Mouse (Mus musculus): Measurements from ENCODE around the gene Lsmem1. TPM values are rescaled to one million over a fixed set of nuclear protein-coding genes. Genes with fewer than 3 reads are reported as not detected.

Lsmem1 gene
- total RNA-seq (2021) = 10 to 100 TPM; 23.4 to 23.6 TPM

DNA sequence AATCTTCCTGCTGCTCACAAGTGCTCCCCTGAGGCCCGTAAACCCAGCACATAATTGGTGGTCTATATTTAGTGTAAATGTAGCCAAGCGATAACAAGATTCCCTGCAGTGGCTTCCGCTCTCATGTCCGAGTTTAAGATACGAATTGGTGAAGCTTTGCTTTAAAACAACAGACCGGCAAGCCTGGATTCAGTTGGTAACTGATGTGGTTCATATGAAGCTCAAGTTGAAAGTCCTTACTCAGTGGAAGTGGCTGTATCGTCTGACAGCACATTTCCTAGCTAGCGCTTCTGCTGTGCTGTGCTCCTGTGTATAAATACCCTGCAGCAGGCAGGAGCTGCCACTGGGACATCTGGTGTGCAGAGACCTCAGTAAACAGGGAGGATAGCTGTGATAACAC is at the start of gene Lsmem1:
TSS of gene Lsmem1 (minus strand) at position 189 of the 400 bp plus-strand sequence.
- peak; percentile 35 for DNase-seq

DNA sequence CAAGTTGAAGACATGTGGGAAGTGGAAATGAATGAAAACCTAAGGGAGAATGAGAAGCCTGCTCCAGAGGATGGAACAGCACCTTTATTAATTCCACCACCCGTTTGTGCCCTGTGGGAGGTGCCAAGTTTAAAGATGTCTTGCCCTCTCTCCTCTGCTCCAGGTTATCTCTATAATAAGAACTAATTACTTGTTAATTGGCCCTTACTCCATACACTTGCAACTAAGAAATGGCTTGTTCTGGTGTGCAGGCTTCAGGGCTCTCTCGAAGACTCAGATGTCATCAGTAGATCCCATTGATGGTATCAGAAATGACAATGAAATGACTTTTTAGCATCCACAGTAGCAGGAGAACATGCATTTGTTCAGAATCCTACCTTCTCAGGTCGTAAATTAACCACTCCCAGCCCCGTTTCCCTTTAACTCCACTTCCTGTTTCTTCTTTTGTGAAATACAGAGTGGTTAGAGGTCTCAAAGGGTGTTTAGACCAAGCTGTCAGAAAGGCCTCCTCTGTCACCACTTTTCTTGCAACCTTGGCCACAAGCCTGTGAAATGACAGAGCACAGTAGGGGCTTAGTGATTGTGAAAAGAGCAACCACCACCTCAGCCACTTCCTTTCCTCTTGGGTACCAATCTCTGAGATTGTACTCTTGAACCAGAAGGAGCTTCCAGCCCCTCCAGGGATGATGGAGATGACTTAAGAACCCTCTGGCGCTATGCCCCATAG is 49.3 kb upstream of the Lsmem1 start, which contains the start of gene Ifrd1:
TSS of gene Ifrd1 (minus strand) at position 51 of the 727 bp plus-strand sequence.
- DNase-seq = no peak

DNA sequence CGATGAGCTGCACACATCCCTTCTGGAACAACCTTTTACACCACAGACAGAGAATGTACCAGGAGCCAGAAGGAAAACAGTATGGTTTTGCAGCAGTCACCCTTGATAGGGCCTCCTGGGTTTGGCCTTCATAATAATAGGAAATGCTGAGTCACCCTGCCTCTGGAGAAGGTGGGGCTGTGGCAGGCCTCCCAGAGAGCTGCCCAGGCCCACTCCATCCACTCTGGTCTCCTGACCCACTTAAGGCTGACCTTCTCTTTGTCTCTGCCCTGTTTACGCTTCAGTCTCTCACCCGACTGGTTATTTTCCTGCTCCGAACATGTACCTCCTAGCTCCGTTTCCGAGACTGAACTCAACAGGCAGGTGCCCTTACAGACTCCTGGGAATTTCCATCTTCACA is 48.7 kb upstream of the Lsmem1 start:
- DNase-seq = peak; percentile 52

DNA sequence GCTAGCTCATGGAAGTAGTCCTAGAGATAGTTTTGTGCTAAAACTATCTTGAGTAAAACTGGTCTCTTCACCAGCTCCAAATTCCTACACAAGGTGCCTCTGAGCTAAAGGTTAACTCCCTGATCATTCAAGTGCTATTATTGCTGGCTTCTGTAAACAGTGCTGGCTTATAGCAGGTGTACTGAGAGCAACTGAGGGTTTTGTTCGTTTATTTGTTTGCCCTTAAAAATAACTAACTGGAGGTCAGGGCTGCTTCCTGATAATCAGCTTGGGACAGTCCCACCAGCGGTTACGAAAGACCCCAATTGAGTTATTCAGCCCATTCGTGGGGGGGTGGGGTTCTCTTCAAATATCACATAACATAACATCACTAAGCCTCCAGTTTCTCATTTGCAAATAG is 48.1 kb upstream of the Lsmem1 start:
- DNase-seq = no peak

DNA sequence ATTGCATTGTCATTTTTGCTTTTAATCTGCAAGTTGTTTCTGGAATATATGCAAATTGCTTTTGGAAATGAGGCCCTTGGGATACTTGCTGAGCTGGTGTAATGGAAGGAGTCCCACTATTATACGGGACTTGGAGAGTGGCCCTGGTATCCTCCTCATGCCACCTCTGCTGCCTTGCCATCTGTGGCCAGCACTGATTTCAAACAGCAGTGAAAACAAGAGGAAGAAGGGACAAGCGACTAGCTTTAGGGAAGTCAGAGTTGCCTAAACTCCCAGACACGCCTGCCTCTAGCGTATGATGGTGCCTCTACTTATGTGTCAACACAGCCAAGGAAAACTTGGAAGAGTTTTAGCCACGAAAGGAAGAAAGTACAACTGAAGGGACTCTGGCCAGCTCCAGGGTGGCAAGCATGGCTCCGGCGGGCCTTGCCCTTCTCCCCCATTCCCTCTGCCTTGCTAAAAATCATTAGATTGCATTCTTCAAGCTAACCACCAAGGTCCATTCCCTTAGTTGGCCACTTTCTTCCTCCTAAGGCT is 46.2 kb upstream of the Lsmem1 start:
- DNase-seq = no peak

DNA sequence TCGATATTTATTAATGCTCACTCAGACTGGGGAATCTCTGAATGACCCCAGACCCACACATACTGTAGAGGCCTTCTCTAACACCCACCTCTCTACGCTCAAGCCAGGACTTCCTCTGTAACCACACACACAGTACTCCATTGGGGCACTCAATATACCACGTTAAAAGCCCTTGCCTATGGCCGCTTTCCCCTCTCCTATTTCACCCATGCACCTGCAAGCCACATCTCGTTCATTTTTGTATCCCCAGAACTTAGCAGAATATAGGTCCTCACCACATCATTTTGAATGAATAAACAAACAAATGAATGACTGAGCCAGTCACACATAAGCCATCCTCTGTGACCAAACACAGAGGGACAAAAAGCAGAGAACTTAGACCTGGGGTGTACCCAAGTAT is 45.6 kb upstream of the Lsmem1 start:
- DNase-seq = no peak

DNA sequence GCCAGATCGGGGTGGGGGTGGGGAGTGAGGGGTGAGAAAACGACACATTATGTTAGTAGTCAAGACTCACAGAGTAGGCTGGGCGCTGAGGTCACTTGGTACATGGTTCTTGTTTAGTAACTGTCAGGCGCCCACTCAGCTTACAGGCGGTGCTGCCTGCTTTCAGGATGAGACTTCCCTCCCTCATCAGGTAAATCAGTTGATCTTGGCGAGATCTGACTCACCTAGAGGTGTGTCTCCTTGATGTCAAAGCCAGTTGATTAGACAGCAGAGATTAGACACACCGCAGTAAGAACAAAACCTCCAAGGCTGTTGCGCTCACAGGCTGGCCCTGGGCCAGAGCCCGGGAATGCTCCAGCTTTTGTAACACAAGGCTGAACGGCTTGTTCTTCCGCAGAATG is 44.5 kb upstream of the Lsmem1 start:
- peak; percentile 62 for DNase-seq

DNA sequence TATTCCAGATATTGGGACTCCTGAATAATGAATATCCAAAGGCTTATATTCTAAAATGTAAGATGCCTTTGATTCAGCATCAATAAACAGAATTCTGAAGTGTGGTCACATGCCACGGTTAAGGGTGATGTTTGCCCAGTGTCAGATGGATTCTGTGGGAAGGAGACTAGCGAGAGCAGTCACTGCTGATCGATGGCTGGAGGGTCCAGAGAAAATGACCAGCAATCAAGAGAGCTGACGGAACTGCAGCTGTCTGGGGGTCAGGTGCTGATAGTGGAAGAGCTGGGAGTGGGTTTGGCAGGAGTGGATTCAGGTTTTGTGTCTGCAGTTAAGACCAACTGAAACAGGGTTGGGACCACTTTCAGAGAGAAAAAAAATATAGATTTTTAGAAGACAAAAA is 44.0 kb upstream of the Lsmem1 start:
- DNase-seq = no peak

DNA sequence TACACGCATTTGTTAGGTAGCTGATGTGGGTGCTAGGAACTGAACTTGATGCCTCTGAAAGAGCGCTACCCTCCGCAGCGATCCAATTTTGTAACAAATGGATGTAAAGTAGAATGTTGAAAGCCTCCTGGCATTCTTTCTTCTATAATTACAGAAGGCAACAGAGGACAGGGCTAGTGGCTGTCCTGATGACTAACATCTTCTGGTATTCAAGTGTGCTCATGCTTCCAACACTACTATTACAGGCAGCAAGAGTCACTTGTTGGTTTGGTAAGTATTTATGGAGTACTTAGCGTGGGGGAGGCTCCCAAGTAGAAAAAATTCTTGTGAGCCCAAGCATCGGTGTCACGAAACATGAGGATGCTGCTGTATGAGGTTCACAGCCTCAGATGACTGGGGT is 39.9 kb upstream of the Lsmem1 start:
- DNase-seq = no peak

DNA sequence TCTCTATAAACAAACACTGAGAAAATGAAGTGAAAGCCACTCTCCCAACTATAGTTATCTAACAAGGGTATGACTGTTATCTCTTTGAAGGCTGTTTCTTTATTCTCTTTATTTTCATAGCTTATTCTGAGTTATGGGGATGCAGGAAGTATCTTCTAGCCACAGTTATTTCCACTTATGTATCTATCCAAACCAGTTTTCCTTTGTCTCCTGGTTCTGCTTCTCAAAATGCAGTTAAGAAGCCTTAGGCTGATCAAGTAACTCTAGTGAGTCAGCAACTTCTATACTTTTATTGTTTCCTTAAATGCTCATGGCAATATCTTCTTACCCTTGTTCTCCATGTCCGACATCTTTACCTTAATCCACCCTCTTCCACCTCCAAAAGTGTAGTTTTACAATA is 32.9 kb upstream of the Lsmem1 start:
- DNase-seq = no peak

DNA sequence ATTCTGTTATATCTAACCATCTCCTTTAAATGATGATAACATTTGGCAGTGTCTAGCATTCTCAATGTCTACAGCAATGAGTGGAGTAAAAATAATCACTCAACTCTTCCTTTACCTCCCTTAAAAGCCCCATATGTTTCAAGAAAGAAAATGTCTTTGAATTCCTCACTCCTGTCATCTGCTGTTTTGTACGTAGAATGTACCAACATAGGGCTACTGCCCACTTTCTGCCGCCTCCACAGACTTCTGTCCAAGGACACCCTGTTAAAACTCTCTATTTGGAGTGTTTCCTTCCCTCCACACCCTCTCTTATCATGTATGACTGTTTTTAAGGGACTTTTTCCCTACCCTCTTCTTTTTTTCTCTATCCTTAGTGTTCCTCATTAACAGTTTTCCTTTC is 32.3 kb upstream of the Lsmem1 start:
- no peak for DNase-seq

DNA sequence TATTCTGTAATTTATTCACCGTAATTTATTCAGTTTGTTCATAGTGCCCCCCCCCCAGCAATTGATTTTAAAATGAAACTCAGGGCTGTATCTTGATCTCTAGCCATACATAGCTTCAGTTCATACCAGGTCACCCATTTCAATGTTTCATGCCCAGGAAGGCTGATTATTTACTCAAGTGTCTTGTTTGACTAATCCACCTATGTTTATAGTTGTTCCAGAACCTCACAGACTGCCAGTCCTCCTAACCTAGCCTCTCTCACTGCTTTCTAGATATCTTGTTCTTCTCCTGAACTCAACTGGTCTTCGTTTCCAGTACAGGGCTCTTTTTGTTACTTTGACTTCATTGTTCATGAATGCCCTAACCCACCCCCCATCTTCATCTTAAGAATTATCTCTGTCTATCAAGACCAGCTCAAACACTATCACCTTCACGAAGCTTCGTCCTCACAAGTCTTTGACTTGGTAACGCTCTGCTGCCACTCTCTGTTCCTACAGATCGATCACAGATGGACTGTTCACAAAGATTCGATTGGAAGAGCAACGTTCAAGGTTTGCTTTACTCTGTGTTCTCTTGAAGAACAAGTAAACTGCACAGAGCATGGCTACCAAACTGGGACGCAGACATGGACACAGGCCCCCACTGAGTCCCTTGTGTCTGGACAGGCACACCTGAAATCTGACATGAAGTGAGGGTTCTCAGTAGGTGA is 25.0 kb upstream of the Lsmem1 start:
- no peak for DNase-seq

DNA sequence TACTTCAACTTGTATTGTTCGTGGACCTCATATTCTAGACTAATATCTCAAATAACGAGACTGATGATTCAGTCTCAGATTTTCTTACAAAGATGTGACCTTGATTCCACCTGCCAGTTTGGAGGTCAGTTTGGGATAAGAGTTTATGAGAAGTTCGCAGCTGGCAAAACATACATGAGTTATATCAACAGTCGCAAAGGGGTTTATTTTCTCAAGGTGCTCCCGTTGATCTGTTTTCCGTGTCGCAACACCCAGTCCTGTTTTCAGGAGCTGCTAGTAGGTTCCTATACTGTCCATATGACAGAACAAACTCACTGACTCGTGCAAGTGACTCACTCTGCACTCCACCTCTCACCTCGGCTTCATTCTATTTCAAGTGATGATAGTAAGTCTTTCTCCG is 24.4 kb upstream of the Lsmem1 start:
- no peak for DNase-seq

DNA sequence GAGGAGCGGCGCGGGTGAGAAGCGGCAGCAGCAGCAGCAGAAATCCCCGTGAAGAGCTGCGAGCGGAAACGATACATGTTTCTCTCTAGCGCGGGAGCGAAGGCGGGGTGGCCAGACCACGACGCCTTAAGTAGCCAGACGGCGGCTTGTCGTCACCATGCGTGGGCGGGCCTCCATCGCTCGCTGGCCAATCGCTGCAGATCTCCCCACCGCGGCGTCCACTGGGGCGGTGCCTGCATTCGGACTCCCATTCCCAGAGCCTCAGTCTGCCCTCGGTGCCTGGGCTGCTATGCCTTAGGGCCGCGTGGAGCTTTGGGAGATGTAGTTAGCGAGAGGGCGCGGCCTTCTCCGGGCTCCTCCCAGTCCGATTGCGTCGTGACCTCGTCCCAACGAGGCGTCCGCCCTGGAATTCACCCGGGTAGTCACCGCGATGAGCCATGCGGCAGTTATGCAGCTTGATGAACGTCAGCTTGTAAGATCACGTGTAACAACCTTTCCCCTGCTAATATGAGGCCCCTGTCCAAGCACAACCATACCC is 23.9 kb upstream of the Lsmem1 start:
- peak; percentile 99 for DNase-seq

DNA sequence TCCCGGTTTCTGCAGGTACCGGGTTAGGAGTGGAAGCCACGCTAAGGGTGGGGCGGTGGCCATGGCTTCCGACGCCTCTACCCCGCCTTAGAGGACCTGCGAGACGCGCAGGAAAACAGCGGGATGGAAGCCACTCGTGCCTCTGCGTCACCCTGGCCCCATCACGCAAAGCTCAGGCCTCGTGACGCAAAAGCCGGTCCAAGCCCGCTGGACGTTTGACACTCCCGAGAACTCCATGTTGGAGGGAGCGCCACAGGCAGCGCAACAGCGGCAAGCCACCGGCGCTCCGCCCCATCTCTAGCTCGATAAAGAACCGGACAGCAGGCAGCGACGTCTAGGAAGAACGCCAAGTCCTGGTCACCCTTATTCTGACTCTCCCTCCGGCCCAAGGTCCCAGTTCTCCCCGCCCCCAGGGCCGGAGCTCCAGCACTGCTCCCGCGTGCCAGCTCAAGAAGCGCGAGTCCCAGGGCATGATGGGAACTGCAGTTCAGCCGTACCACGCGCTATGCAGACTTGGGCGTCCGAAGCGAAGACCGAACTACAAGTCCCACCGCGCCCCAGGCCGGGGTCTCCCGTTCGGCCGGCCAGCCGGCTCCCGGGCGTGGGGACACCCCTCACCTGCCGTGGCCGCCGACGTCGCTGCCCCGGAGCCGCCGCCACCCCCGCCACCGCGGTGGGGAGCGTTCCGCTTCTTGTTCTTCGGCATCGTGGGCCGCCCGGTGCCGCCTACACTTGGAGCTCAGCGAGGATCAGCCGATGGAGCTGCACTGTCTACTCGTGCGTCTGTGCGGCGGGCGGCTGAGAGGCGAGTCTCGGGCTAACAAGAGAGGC is 23.2 kb upstream of the Lsmem1 start:
- DNase-seq = peak; percentile 95

DNA sequence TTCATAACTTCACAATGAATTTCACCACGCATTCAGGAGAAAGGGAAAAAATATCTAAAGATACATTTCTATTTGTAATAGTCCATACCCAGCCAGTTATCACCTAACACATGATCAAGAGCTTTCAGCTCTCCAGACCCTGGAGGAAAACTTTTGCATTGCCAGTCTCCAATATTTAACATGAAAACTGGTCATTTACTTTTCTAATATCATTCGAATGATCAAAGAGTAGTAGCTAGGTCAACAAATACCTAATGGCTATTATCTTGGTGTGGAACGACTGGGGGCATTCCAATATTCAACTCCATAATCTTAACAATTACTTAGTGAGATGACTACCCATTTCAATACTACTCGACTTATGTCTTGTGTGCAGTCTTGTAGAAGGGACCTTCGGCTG is 22.3 kb upstream of the Lsmem1 start:
- no peak for DNase-seq

DNA sequence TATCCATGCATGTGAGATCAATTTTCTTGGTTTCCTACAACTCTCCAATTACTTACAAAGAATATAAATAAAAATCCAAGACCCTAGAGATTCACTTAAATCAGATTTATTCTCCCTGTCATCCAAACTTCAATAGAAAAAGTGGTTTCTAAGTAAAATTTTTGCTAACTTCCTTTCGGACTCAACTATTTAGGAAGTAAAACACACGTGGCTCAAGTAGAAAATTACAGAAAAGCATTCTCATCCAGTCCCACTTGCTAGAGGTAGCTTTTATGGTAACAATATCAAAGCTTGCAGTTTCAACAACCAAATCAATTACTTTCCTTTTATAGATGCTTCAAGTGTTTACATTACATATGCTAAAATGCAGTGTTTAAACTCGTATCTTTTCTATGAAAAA is 21.6 kb upstream of the Lsmem1 start:
- no peak for DNase-seq

DNA sequence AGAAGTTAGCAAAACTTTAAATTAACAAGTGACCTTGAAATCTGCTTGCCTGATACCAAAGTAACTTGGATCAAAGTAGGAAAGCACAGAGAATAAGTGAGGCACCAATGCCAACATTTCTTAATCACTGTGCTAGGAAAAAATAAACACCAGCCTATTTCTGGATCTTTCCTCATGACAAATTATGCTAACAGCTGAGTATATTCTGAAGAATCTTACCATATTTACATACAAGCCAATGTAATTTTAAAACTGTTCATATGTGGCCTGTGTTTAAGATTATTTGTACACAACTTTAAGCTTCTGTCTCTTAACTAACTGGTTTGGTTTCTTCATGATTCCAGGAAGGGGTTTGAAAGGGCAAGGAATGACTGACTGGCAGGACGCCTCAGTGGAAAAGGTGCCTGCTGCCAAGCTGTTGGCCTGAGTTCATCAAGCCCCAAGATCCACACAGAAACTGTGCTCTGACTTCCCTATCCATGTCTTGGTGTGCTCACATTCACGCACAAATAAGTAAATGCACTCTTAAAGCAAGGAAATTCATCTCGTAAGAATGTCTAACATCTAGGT is 20.8 kb upstream of the Lsmem1 start:
- peak; percentile 50 for DNase-seq

DNA sequence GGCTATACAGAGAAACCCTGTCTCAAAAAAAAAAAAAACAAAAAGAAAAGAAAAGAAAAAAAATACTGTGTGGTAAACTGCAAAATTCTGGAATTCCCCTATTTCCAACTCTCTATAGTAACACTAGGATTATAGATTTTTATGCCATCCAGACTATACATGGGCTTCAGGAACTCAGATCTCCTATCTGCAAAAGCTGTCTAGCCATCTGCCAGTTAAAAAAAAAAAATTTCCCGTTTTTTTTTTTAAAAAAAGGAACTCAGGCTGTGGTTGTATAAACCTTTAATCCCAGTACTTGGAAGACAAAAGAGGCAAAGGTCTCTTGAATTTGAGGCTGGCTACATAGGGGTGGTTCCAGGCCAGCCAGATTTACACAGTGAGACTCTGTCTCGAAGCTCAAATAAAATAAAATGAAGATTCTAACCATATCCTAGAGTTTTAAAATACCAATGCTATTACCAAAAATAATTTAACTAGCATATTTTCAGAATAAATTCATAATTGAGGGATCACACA is 19.2 kb upstream of the Lsmem1 start:
- no peak for DNase-seq

DNA sequence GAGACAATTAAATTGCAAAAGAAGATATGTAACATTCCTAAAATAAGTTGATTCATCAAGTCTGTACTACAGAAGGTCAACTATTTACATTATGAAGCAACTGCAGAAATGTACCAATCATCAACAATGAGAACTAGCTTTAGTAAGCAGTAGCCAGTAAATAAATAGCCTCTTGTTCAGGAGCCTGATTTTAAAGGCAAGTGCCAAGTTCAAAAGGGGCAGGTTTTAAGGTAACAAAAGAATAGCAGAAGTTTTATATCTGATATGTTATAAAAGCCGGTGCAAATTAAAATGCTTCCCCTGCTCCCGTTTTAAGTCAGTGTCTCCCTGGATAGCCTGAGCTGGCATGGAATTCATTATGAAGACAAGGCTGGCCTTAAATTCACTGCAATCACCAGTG is 18.5 kb upstream of the Lsmem1 start:
- DNase-seq = no peak

DNA sequence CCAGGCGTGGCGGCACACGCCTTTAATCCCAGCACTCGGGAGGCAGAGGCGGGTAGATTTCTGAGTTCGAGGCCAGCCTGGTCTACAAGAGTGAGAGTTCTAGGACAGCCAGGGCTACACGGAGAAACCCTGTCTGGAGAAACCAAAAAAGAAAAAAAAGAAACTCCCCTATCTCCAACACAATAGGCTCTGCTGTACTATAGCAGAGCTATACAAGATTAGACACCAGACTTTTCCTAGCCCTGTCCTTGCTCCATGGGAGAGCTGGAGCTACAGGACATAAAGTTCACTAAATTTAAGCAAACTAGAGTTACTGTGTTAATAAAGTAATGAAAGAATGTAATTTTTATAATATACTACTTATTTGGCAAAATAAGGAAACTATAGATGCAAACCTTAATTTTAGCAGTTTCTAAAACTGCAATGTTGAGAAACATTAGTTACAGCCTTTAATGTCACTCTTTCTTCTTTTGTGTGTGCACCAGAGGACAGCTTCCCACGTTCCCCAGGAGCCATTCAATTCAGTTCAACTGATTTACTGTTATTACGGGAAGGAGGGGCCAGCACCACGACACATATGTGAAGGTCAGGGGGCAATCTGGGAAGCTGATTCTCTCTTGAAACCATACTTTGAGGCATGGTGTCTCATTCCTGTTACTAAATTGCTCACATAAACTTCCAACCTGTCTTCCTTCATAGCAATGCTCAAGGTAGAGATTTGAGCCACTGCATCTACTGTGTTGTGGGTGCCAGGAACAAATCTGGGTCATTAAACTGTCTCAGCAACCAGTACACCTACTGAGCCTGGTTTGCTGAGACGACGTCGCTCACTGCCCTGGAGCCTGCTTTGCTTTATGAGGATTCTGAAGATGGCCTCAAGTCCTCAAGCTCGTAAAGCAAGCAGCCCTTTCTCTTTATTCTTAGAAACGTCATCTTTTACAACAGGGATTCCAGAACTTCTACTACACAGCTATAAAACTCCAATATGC is 15.9 kb upstream of the Lsmem1 start:
- no peak for DNase-seq

All from heart, postnatal 4 days (tissue).